Mouse (Mus musculus): Measurements from ENCODE around the gene Rfx6.

Rfx6 gene

DNA sequence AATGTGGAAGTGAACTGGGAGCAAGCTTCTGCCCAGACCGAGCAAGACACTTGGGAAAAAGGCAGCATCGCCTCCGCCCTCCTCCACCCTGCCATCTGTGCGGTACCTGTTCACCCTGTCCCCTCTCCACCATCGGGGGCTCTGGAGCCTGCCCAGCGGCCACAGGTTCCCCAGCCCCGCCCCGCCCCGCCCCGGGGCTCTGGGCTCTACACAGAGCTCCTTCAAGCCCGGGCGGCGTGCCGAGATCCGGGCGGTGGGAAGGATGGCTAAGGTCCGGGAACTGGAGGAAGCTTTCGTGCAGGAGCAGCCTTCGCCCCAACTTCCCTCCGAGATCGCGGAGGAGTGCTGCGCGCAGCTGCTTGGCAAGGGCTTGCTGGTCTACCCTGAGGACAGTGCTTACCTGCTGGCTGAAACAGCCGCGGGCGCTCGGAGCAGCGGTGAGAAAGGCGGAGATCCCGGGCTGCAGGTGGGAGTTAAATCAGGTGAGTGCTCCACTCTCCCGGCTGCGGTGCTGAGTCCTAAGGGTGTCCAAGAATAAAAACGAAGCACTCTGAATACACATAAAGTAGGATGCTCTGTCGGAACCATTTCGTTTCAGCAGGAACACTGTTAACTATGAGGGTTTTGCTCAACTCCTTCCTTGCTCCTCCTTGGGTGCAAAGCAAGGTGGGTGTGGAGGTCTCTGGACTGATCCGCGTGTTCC is at the start of gene Rfx6:
Gene Rfx6 (plus strand): TSS at position 209 of the 703 bp plus-strand sequence.
- no peak for DNase-seq (ENCODE audit: low spot score)

DNA sequence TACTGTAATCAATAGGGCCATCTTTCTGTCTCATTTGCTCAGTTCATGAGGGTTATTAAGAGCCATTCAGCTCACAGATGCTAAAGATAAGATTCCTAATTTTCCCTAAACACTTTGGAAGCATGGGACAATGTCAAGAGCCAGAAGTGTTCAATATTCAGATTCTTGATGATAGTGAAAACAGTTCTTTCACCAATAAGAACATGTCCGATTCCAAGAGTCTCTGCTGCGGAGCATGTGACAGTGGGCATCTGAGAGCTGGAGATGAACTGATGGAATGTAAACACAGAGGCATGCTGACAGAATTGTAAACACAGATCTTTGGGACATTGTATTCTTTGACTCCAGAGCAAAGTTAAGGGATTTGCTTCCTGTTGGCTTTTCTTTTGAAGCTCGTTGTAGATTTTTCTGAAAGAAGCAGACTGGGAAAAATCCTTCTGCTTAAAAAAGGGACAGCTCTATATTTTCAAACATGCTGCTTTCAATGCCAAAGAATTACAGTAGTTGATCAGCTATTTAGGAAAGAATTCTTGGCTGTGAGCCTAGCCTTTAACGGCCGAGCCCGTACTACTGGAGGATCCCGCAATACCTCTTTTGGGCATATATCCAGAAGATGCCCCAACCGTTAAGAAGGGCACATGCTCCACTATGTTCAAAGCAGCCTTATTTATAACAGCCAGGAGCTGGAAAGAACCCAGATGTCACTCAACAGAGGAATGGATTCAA is 46.0 kb upstream of the Rfx6 start, which contains the start of gene Gprc6a:
Gene Gprc6a (minus strand): TSS at position 51 of the 726 bp plus-strand sequence.
- no peak for DNase-seq (ENCODE audit: low spot score)

DNA sequence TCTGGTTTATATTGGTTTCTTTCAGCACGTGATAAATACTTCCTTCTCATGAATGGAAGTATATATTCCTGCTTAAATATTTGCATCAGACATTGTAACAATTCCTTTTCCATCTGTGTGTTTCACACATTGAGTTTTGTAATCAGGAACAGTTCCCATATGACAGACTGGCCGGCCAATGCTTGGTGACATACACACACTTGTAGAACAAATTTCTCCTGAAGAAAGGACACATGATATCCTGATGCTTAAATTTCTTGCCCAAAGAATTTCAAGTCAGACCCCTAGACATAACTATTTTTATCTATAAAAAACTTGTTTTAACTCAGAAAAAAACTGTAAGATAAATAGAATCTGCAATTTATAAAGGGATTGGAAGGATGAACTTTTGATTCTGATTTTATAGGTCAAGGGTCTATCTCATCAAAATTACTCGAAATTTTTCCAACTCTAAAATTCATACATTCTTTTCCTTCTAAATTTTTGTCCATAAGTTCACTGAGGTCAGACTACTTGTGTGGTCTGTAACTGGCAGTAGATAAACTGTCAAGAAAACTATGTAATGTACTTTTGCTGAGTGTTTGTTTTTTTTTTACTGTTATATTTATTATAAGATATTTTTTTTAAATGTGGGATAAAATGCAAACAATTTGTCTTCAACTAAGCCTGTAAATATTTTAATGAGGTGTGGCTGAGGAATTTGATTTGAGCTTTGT is 27.9 kb upstream of the Rfx6 start:
- DNase-seq (ENCODE audit: low spot score) = no peak

DNA sequence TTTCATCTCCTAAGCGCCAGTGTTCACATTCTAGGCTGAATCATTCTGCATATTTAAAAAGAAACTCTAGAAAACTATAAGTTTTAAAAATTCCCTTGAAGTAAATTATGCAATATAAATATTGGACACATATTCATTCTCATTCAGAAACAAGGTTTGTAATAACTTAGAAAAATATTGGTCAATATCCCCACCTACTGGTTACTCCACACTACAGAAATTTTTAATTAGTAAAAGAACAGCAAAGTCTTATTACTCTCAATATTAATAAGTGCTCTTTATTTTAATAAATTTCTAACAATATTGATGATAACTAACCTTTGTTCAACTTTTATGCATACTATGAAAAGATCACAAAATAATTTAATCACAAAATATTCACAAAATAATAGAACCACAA is 20.2 kb upstream of the Rfx6 start:
- DNase-seq (ENCODE audit: low spot score) = no peak

DNA sequence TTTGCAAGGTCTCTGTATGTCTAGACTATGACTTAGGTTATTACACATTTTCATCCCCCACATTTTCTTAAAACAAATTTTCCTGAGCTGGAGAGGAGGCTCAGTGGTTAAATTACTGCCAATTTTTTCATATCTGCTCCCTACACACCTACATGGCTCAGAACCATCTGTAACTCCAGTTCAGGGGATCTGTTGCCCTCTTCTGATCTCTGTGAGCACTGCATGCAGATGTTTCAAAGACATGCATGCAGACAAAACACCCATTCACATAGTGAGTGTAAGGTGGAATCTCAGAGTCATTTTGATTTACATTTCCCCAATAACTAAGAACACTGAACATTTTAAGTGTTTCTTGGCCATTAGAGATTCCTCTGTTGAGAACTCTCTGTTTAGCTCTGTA is 8.2 kb upstream of the Rfx6 start:
- no peak for DNase-seq (ENCODE audit: low spot score)

DNA sequence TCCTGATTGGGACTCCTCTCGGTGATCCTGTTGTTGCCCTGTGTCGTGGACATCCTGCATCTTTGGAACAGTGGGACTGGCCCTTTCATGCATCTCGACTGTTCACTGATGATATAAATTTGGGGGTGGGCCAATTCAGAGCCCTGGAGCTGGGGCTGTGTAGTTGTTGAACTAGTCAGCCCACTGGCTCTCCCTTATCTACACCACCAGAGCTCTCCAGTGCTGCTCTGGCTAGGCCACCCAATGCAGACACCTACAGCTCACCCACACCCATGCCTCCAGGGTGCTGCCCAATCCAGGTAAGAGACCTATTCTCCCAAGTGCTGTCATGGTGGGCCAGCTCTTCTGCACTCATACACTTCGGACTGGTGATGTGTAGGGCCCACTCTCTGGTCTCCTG is 6.0 kb upstream of the Rfx6 start:
- no peak for DNase-seq (ENCODE audit: low spot score)

DNA sequence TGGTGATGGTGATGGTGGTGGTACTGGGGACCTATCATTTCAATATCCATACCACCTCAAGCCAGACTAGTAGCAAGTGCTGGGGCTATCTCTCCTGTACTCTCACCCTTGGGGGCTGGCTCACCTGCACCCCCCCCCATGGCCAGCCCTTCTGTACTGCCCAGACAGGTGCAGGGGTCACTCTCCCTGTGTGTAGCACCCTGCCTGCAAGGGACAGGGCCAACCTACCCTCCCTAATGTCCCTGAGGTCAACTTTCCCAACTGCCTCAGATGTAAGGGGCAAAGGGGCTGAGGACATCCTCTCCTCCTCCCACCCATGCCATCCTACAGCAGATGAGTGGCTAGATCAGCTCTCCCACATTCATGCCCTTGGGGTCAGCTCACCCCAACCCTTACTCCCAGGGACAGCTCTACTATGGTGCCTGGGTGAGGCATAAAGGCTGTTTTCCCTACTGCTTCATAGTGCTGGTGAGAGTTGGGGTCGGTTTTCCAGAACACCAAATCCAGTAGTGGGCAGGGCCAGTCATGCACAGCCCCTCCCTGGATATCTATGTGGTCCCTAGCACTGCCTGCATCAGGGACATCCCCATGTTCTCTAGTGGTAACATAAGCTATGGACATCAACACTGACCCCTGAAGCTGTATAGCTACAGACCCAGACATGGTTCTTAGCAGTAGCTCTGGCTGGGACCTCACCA is 5.3 kb upstream of the Rfx6 start:
- no peak for DNase-seq (ENCODE audit: low spot score)

DNA sequence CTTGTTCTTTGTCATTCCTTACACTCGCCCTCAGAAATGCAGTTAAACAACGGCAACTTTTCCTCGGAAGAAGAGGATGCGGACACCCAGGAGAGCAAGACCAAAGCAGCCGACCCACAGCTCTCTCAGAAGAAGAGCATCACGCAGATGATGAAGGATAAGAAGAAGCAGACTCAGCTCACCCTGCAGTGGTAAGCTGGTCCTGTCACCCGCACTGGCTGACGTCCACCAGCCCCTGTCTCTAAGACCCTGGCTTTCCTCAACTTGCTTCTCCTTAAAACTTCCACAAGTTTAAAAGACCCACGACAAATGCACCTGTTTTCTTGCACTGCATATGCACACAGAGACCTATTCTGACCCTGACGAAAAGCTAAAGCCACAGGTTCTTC is 689 bp downstream of the Rfx6 start:
- no peak for DNase-seq (ENCODE audit: low spot score)

DNA sequence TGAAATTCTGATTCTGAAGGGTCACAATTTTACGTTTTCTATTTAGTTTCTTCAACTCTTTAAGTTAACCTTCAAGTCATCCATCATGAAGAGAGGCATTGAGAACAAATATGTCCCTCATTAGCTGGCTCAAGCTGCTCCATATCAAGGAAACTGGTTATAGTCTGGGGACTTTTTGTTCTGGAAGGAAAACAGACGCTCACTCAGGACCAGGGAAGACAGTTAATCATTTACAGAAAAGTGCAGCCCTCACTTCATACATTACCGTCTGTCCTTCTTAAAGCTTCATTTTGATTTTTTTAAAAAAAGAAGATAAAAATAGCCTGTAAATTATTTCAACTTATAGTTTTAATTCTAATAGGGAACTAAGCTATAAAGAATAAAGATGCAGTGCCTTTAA is 43.3 kb downstream of the Rfx6 start:
- no peak for DNase-seq (ENCODE audit: low spot score)

DNA sequence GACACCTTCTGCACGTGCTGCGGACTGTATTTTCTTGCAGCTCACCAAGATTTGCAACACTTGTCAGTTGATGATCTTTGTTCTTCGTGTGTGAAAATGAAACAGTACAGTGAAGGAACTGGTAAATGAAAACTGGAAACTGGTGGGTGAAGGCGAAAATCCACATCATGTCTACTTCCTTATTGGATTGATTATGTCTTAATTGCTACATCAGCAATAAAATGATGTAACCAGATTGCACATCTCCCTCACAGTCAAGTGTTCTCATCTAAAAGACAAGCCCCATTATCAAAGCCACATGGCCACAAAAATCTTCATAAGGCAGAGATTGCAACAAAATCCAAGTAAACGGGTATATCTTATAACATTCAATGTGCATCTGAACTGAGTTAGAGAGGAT is 83.9 kb downstream of the Rfx6 start:
- DNase-seq (ENCODE audit: low spot score) = no peak

DNA sequence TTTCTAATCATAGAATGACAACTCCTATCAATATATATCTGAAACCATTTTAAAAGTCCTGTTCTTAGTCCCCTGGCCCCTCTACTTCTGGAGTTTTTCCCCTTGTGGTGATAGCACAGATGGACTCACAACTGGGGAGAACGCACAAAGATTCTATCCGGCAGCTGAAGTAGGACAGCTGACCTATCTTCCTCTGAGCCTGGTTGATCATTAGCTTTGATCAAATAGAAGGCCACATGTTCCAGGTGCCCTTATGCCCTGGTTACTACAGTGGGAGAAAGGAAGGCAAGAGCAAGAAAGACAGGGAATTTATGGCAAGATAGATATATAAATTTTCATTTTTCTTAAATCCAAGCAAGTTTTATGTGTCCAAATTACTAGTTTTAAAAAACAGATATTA is 85.7 kb downstream of the Rfx6 start:
- DNase-seq (ENCODE audit: low spot score) = no peak

DNA sequence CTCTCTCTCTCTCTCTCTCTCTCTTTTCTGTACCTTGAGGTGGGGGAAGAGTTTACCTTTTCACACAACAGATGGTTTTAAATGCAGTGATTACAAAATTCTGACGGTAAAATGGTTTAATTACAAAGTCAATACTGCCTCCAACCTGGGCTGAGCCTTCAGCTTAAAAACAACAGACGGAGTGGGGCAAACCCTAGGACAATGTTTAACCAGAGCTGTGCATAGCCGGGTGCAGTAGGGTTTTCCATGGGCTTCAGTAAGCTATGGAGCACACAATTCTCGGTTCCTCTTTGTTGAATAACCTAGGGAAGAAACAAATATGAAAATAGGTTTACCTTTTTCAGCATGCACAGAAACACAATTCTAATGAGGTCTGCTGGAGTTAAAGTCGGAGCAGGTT is 90.9 kb downstream of the Rfx6 start:
- DNase-seq (ENCODE audit: low spot score) = no peak

DNA sequence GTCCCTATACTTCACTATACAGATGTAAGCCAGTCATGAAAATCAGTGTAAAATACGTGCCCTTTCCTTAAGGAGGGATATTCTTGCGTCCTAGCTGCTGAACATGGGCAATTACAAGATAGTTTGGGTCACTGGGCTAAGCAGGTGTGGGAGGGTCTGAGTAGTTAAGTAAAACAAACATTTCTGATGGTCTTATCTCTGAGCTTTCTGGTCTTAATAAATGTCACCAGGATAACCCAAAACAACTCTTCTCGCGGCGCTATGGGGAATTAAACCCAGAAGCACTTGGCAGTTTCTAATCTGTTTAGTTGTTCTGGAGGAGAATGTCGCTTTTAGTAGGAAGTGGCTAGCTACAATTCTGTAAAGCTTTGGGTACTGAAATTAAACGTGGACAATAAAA is 91.7 kb downstream of the Rfx6 start:
- DNase-seq (ENCODE audit: low spot score) = no peak

DNA sequence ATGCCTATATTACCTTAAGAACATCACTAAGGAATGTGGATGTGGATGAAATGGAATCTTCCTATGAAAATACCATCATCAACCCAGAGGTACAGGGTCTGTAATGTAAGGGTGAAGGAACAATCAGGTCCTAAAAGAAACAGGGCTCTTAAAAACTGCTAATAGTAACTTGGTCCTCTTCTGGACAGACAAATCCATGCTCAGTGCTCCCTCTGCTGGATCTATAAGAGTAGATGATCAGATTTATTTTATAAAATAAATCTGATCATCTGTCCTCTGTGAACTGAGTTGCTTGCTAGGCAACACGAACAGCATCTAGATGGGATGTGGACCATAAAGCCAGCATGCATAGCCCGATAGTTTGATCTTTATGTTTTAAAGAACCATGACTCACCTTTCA is 102.1 kb downstream of the Rfx6 start:
- peak; percentile 0 for DNase-seq (ENCODE audit: low spot score)

Measured in layer of hippocampus, adult 9-10 months (tissue).